Mouse (Mus musculus) lung, embryonic 15.5 days (tissue): Measurements from ENCODE around the gene Zfp553. TPM values are rescaled to one million over a fixed set of nuclear protein-coding genes. Genes with fewer than 3 reads are reported as not detected.
"Not testable (repeated sequence)": the region's sequence is repeated elsewhere in the genome, so short reads cannot be mapped to it uniquely, and the experiment has no call there.

Experiments used
- ATAC-seq: fragments of 200-750 bp; cut with Nextera tagmentation; 2 replicates; pipeline ENCODE4 v1.8.0; 2017; ENCODE audit warnings: moderate number of reproducible peaks, borderline replicate concordance; ENCODE audit not compliant: low FRiP score, low TSS enrichment; ENCODE audit errors: extremely low read depth
- H3K27ac ChIP-seq: fragments of 300-500 bp; sonication (generic); 2 replicates; pipeline ENCODE4 v1.5.1; 2015; ENCODE audit warnings: moderate library complexity, mild to moderate bottlenecking, inconsistent platforms
- H3K27me3 ChIP-seq: fragments of 300-500 bp; sonication (generic); 2 replicates; pipeline ENCODE4 v1.6.1; 2015; ENCODE audit warnings: inconsistent platforms
- H3K36me3 ChIP-seq: fragments of 300-500 bp; sonication (generic); 2 replicates; pipeline ENCODE4 v1.6.1; 2015; ENCODE audit warnings: inconsistent platforms
- H3K4me1 ChIP-seq: fragments of 300-500 bp; sonication (generic); 2 replicates; pipeline ENCODE4 v1.6.1; 2015; ENCODE audit warnings: inconsistent platforms
- H3K4me2 ChIP-seq: fragments of 300-500 bp; sonication (generic); 2 replicates; pipeline ENCODE4 v1.6.1; 2015; ENCODE audit warnings: inconsistent platforms, mild to moderate bottlenecking, moderate library complexity
- H3K4me3 ChIP-seq: fragments of 300-500 bp; sonication (generic); 2 replicates; pipeline ENCODE4 v1.5.1; 2015; ENCODE audit warnings: mild to moderate bottlenecking, inconsistent platforms
- H3K9ac ChIP-seq: fragments of 300-500 bp; sonication (generic); 2 replicates; pipeline ENCODE4 v1.6.1; 2015; ENCODE audit warnings: inconsistent platforms
- H3K9me3 ChIP-seq: fragments of 300-500 bp; sonication (generic); 2 replicates; pipeline ENCODE4 v1.6.1; 2016; ENCODE audit warnings: inconsistent platforms
- WGBS: fragments of 180-500 bp; shearing (Covaris S2); methylation state at CpG from one replicate; pipeline ENCODE4 v1.1.7; 2015; 5-methylcytosine and 5-hydroxymethylcytosine counted together
- polyA plus RNA-seq: library from polyadenylated mRNA; unstranded; fragments of >200 nt; fragmentation: Nextera tagmentation; extraction: Ambion mirVana; gene quantifications from 2 replicates; pipeline ENCODE4 v1.2.1, GENCODE M21; 2015

The Zfp553 gene
- polyA plus RNA-seq, 1 experiment from 2014 or later = 36.8 TPM

DNA sequence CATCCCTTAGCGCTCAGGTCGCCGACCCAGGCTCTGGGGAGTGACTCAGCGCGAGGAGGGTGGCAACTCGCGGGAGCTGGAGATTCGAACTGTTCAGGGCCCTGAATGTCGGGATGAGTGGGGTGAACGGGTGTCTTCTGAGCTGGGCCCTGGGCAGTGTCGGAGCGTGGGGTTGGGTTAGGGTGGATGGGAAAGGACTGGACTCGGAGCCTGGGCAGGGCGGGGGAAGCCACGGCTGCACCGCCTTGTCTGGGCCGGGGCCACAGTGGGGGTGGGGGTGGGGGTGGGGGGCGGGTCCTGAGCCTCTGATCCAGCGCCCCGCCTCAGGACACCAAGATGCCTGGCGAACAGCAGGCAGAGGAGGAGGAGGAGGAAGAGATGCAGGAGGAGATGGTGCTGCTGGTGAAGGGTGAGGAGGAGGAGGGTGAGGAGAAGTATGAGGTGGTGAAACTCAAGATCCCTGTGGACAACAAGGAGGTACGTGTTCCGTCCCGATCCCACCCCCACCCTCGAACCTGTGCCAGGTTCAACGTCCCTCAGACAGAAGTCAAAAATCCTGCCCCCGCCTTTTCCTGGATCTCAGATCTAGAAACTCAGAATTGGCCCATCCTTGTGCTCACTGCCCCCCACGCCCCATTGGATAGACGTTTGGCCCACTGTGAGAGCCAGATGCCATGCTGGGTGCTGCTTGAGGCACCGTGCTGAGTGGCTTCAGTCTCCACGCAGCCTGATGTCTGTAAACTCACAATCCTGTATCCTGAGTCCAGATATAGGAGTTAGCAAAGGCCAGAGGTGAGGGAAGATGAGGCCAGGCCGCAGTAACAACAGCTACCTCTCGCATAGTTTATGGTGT is 12.0 kb downstream of the Zfp553 start:
- peak overlapping the region; percentile 92 for H3K4me3 ChIP-seq
- WGBS = 9% methylated on average over 27 of the region's 33 CpGs
- H3K36me3 ChIP-seq = peaks cover 14% of the 10 kb centered on the region
- peak overlapping the region; percentile 95 for H3K9ac ChIP-seq
- H3K27me3 ChIP-seq = no peaks in the 10 kb centered on the region
- H3K4me2 ChIP-seq = peak overlapping the region; percentile 83
- H3K4me1 ChIP-seq = peaks cover 26% of the 10 kb centered on the region
- H3K9me3 ChIP-seq = no peaks in the 10 kb centered on the region
- ATAC-seq = peak; percentile 85
- peak overlapping the region; percentile 94 for H3K27ac ChIP-seq

DNA sequence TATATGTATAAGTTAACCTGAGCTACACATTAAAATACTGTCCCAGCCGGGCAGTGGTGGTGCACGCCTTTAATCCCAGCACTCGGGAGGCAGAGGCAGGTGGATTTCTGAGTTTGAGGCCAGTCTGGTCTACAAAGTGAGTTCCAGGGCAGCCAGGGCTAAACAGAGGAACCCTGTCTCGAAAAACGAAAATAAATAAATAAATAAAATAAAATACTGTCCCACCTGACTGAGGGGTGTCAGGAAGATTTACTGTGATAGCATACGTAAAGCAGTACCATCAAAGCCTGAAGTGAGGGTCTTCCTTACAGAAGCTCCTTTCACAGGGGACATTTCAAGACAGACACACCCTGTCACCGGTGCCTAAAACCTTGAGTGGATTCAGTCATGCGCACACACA is 17.6 kb downstream of the Zfp553 start:
- H3K27me3 ChIP-seq, H3K9me3 ChIP-seq, H3K9ac ChIP-seq, H3K4me2 ChIP-seq, H3K27ac ChIP-seq, H3K4me3 ChIP-seq, ATAC-seq: not testable (repeated sequence)
- Histone ChIP-seq H3K36me3 (peaks cover 28% of the 10 kb centered on the region), H3K4me1 (peaks cover 21% of the 10 kb centered on the region)
- WGBS = 90% methylated on average over 8 of the region's 8 CpGs

DNA sequence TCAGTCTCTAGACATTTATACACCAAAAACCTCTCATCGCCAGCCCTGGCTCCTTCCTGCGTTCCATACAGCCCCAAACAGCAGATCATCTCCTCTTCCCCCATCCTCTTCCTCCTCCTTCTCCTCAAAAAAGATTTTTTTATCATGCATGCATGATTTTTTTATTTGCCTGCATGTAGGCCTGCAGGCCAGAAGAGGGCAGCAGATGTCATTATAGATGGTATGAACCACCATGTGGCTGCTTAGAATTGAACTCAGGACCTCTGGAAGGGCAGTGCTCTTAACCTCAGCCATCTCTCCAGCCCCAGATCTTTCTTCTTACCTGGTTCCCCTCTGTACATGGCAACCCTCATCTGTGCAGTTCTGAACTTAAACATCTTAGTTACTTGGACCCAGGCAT is 19.6 kb downstream of the Zfp553 start:
- H3K4me1 ChIP-seq = peaks cover 9% of the 10 kb centered on the region
- WGBS = 79% methylated on average over 2 of the region's 2 CpGs
- H3K36me3 ChIP-seq = peaks cover 35% of the 10 kb centered on the region
- H3K27ac ChIP-seq = no peak overlapping the region
- no peaks in the 10 kb centered on the region for H3K27me3 ChIP-seq
- H3K9me3 ChIP-seq = no peaks in the 10 kb centered on the region
- no peak overlapping the region for H3K9ac ChIP-seq
- no peak overlapping the region for H3K4me3 ChIP-seq
- H3K4me2 ChIP-seq = no peak overlapping the region
- ATAC-seq = no peak

DNA sequence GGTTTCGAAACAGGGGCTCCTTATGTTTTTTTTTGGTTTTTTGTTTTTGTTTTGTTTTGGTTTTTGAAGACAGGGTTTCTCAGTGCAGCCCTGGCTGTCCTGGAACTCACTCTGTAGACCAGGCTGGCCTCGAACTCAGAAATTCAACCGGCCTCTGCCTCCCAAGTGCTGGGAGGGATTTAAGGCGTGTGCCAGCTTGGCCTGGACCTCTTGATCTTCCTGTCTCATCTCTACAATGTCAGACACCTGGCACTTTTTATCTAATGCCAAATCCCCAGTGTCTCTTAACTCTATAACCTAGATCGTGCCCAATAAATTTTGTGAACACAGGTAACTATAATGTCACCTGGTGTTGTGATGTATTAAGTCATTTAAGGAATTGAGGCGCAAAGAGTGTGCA is 20.5 kb downstream of the Zfp553 start:
- H3K9me3 ChIP-seq = no peaks in the 10 kb centered on the region
- peak overlapping the region; percentile 50 for H3K9ac ChIP-seq
- 74% methylated on average over 6 of the region's 6 CpGs for WGBS
- H3K4me1 ChIP-seq = peaks cover 9% of the 10 kb centered on the region
- ATAC-seq = no peak
- H3K36me3 ChIP-seq = peaks cover 33% of the 10 kb centered on the region
- H3K4me2 ChIP-seq = peak overlapping the region; percentile 96
- H3K27ac ChIP-seq = peak overlapping the region; percentile 91
- H3K4me3 ChIP-seq = peak overlapping the region; percentile 53
- no peaks in the 10 kb centered on the region for H3K27me3 ChIP-seq

DNA sequence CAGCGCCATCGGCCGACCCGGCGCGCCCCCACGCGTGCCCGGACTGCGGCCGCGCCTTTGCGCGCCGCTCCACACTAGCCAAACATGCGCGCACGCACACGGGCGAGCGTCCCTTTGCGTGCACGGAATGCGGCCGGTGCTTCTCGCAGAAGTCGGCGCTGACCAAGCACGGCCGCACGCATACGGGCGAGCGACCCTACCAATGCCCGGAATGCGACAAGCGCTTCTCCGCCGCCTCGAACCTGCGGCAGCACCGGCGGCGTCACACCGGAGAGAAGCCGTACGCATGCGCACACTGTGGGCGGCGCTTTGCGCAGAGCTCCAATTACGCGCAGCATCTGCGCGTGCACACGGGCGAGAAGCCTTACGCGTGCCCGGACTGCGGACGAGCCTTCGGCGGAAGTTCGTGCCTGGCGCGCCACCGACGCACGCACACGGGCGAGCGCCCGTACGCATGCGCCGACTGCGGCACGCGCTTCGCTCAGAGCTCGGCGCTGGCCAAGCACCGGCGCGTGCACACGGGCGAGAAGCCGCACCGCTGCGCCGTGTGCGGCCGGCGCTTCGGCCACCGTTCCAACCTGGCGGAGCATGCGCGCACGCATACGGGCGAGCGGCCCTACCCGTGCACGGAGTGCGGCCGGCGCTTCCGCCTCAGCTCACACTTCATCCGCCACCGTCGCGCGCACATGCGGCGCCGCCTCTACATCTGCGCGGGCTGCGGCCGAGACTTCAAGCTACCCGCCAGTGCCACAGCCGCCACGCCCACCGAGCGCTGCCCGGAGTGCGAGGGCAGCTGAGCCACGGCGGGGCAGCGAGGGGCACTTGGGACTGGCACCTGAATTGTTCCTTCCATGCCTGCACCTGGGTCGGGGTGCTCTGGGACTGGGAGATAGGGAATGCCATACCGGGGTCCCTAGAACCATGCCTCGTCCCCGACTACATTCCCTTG is 21.2 kb downstream of the Zfp553 start:
- ATAC-seq = peak; percentile 93
- Histone ChIP-seq H3K36me3 (peaks cover 28% of the 10 kb centered on the region), H3K4me1 (peaks cover 10% of the 10 kb centered on the region), H3K27ac (peak overlapping the region; percentile 91), H3K9me3 (no peaks in the 10 kb centered on the region), H3K27me3 (no peaks in the 10 kb centered on the region), H3K4me3 (peak overlapping the region; percentile 53), H3K4me2 (peak overlapping the region; percentile 96), H3K9ac (peak overlapping the region; percentile 71)
- under 1% methylated on average over 136 of the region's 136 CpGs for WGBS

DNA sequence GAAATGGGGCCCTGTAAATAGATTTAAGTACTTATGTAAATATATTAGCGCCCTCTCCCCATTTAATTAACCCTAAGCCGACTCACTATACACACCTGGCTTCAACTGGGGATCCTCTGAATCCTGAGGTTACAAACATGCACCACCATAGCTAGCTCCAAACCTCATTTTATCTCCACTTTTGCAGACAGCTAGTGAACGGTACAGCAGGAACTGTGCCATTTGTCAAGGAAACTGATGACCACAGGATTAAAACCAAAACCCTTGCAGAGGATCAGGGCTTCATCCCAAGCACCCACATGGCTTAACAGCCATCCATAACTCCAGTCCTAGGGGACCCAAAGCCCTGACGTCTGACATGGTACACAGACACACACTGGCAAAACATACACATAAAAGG is 22.1 kb downstream of the Zfp553 start:
- WGBS = 14% methylated on average over 4 of the region's 4 CpGs
- Histone ChIP-seq H3K36me3 (peaks cover 22% of the 10 kb centered on the region), H3K27ac (peak overlapping the region; percentile 91; the same call in 1 of the 2 replicates), H3K9ac (peak overlapping the region; percentile 71), H3K4me2 (peak overlapping the region; percentile 96), H3K4me3 (peak overlapping the region; percentile 53), H3K4me1 (peaks cover 20% of the 10 kb centered on the region), H3K27me3 (no peaks in the 10 kb centered on the region), H3K9me3 (no peaks in the 10 kb centered on the region)
- no peak for ATAC-seq

DNA sequence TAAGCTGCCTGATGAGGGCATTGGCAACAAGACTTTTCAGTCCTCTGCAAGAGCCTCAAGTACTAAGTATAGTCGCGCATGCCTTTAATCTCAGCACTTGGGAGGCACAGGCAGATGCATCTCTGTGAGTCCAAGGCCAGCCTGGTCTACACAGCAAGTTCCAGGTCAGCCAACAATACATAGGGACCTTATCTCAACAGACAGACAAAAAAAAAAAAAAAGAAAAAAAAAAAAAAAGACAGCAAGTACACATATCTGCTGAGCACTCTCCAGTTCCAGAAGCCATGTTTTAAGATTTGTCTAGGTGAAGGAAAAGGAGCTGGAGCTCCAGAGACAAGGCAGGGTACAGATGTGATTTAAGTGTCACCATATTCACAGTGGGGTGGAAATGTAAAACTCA is 23.1 kb downstream of the Zfp553 start:
- peaks cover 21% of the 10 kb centered on the region for H3K4me1 ChIP-seq
- H3K27me3 ChIP-seq = no peaks in the 10 kb centered on the region
- no peak overlapping the region for H3K9ac ChIP-seq
- no peak overlapping the region for H3K27ac ChIP-seq
- H3K4me3 ChIP-seq = no peak overlapping the region
- H3K4me2 ChIP-seq = no peak overlapping the region
- no peak for ATAC-seq
- H3K9me3 ChIP-seq = no peaks in the 10 kb centered on the region
- 87% methylated on average over 2 of the region's 2 CpGs for WGBS
- H3K36me3 ChIP-seq = peaks cover 20% of the 10 kb centered on the region

DNA sequence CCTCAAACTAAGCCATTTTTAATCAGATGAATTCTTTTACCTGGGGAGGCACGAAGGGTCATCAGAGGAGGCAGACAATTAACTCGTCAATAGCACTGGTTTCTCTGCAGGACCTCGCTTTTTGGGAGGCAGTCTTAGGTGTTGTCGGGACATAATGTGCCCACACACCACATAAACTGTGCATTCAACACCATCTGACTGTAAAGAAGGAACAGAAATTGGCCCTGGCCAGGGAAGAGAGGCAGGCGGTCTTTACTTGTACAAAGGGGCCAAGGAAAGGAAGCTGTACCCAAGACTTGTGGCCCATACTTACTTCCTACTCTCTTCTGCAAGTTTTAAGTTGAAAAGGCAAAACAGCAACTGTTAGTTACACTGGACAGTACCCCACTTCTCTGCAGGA is 23.7 kb downstream of the Zfp553 start:
- Histone ChIP-seq H3K9ac (no peak overlapping the region), H3K4me2 (no peak overlapping the region), H3K4me1 (peaks cover 25% of the 10 kb centered on the region), H3K9me3 (no peaks in the 10 kb centered on the region), H3K27me3 (no peaks in the 10 kb centered on the region), H3K27ac (no peak overlapping the region), H3K36me3 (peaks cover 16% of the 10 kb centered on the region), H3K4me3 (no peak overlapping the region)
- 82% methylated on average over 5 of the region's 5 CpGs for whole genome bisulfite sequencing
- no peak for ATAC-seq

DNA sequence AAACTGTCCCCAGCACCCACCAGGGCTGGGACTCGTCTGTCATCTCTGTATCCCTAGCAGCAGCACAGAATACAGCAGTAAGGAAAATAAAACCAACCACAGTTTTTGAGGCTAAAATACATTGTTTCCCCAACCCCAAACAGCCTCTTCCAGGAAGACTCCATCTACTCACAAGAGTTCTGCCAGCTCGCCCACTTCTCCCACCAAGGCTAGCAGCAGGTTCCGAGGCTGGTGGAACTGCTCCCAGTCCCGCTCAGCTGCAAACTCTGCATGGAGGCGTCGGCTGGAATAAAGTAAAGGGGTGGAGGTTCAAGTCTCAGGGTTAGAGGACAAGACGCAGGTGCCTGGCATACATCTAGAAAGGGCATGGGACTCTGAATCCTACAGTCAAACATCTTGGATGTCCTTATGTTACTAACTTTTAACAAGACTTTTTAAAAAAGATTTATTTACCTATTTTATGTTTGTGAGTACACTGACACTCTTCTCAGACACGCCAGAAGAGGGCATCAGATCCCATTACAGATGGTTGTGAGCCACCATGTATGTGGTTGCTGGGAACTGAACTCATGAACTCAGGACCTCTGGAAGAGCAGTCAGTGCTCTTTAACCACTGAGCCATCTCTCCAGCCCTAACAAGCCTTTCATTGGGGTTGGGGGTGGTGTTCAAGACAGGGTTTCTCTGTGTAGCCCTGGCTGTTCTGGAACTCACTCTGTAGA is 26.5 kb downstream of the Zfp553 start:
- peak overlapping the region; percentile 57 for H3K4me3 ChIP-seq
- WGBS = 70% methylated on average over 8 of the region's 8 CpGs
- peak overlapping the region; percentile 39 for H3K9ac ChIP-seq
- peaks cover 25% of the 10 kb centered on the region for H3K4me1 ChIP-seq
- no peaks in the 10 kb centered on the region for H3K27me3 ChIP-seq
- peaks cover 9% of the 10 kb centered on the region for H3K36me3 ChIP-seq
- peak overlapping the region; percentile 62 for H3K4me2 ChIP-seq
- no peaks in the 10 kb centered on the region for H3K9me3 ChIP-seq
- no peak overlapping the region for H3K27ac ChIP-seq
- no peak for ATAC-seq

DNA sequence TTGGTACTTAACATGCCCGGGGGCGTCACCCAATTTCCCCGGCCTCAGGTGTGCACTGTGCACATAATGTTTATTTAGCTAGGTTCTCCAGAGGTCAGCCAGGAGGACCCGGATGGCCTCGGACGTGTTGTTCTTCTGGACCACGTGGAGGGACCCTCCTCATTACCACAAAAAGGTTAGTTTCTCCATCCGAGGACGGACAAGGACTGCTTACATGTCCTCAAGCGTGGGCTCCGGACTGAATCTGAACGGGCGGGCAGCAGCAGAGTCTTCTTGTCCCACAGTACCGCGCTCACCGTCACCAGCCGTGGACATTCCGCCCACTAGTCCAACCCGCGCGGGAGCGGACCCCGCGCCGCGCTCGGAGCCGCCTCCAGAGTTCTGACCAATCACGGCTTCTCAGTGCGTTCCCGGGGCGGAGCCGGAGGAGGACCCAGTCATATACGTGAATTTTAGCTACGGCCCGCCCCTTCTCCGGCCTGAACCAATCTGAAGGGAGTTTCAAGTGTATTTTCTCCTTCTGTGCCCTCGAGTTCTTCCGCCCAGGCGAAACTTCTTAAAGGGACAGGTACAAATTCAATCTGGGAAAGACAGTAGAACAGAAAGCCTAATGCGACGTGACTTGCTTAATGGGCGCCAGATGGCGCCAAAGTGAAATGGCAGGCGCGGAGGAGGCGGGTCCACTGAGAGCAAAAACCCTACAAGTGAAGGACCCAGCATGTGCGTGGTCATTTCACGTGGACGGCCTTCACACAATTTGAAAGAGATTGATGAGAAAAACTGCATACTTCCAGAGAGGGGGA is 27.6 kb downstream of the Zfp553 start, which contains the start of gene Dctpp1:
TSS of gene Dctpp1 (minus strand) at position 401 of the 803 bp plus-strand sequence.
- H3K4me1 ChIP-seq = peaks cover 17% of the 10 kb centered on the region
- H3K36me3 ChIP-seq = peaks cover 9% of the 10 kb centered on the region
- H3K27me3 ChIP-seq = no peaks in the 10 kb centered on the region
- 0 out of 2 replicates have a peak within 1 kb of the TSS, but pooled peaks have one; percentile 10 for H3K27ac ChIP-seq
- WGBS = under 1% methylated on average over 50 of the region's 50 CpGs
- ATAC-seq = peak; percentile 98
- peak within 1 kb of the TSS; percentile 62 for H3K4me2 ChIP-seq
- H3K4me3 ChIP-seq = peak within 1 kb of the TSS; percentile 57
- H3K9me3 ChIP-seq = no peaks in the 10 kb centered on the region
- H3K9ac ChIP-seq = peak within 1 kb of the TSS; percentile 54
